Mouse (Mus musculus): ENCODE data around the gene Ssx2ip. TPM values are rescaled to one million over a fixed set of nuclear protein-coding genes. Genes with fewer than 3 reads are reported as not detected.

Ssx2ip gene
- polyA plus RNA-seq, 1 experiment from 2014 or later = 18.9 TPM

GRCm38 (mm10) chr3:146444880-146445279 lies 40.4 kb downstream of the Ssx2ip start:
- 96% methylated on average over 7 of the region's 7 CpGs for WGBS
- Histone ChIP-seq H3K9ac (replicated peaks; ENCODE audit: low read length) (no peak overlapping the region), H3K27me3 (ENCODE audit: control insufficient read depth, insufficient read depth, low read length) (no peaks in the 10 kb centered on the region), H3K4me1 (ENCODE audit: control insufficient read depth, insufficient read depth, low read length) (no peaks in the 10 kb centered on the region), H3K9me3 (ENCODE audit: control insufficient read depth, low read length) (no peaks in the 10 kb centered on the region), H3K27ac (replicated peaks; ENCODE audit: low read depth, low read length) (no peak overlapping the region), H3K36me3 (ENCODE audit: control insufficient read depth, insufficient read depth, low read length) (peaks cover 21% of the 10 kb centered on the region), H3K4me2 (ENCODE audit: low read length) (no peak overlapping the region), H3K4me3 (replicated peaks; ENCODE audit: low read depth, low read length) (no peak overlapping the region)
- DNase-seq = no peak
- no peak for ATAC-seq (ENCODE audit: low FRiP score, low TSS enrichment)

DNA sequence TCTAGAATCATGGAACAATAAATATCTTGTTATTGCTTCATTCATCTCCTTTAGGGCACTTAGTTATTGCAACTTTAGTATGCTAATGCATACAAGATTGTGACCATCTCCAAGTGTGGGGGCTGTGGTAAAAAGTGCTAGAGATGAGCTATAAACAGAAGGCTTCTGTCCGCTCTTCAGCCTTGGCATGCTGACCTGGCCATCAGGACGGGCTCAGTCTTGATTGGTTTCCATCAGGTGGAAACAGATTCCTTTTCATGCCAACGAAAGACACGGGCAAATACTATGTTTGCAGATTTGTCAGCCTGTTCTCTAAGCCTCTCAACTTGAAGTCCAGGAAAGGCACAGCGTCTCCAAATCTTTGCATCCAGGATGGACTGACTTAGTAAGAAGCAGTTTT lies 42.7 kb downstream of the Ssx2ip start:
- ATAC-seq (ENCODE audit: low FRiP score, low TSS enrichment) (no peak), DNase-seq (no peak)
- H3K27me3 ChIP-seq (ENCODE audit: control insufficient read depth, insufficient read depth, low read length) = no peaks in the 10 kb centered on the region
- no peaks in the 10 kb centered on the region for H3K9me3 ChIP-seq (ENCODE audit: control insufficient read depth, low read length)
- 95% methylated on average over 5 of the region's 5 CpGs for whole genome bisulfite sequencing
- no peaks in the 10 kb centered on the region for H3K4me1 ChIP-seq (ENCODE audit: control insufficient read depth, insufficient read depth, low read length)
- H3K27ac ChIP-seq (replicated peaks; ENCODE audit: low read depth, low read length) = no peak overlapping the region
- H3K4me3 ChIP-seq (replicated peaks; ENCODE audit: low read depth, low read length) = no peak overlapping the region
- H3K4me2 ChIP-seq (ENCODE audit: low read length) = no peak overlapping the region
- H3K36me3 ChIP-seq (ENCODE audit: control insufficient read depth, insufficient read depth, low read length) = peaks cover 5% of the 10 kb centered on the region; the same call in 1 of the 2 replicates
- no peak overlapping the region for H3K9ac ChIP-seq (replicated peaks; ENCODE audit: low read length)

DNA sequence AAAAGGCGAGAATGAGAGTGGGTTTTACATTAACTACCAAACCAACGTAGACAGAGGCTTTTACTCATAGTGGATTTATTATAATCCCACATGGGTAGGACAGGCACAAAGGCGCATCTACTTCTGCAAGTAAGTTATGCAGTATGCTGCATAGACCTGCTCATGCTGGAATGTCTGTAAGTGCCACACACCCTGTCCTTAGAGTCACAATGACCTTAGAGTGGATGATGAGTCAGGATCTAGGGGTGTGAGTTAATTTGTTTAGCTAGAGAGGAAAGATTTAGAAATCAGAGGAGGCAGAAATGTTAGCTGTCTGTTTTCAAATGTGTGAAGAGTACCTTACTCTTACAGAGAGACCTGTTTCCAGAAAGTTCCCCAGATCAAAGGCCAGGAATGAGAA lies 43.2 kb downstream of the Ssx2ip start:
- 91% methylated on average over 3 of the region's 3 CpGs for WGBS
- no peak for ATAC-seq (ENCODE audit: low FRiP score, low TSS enrichment)

DNA sequence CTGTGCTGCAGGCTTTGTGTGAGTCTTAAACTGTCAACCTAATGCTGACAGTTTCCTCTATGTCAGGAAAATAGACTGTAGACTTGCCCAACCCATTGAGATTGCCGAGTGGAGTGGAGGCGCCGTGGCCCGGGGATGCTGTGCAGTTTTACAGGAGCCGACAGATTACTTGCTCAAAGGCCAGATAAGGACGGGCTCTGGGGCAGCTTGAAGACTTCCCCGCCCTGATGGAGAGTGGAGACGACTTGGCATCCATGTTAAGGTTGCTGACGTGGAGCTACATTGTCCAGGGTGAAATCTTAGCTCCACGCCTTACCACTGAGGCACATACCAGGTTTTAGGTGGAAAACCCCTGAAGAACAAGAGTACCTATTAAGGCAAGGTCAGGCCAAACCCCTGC lies 43.9 kb downstream of the Ssx2ip start:
- Histone ChIP-seq H3K4me2 (ENCODE audit: low read length) (no peak overlapping the region), H3K36me3 (ENCODE audit: control insufficient read depth, insufficient read depth, low read length) (0 out of 2 replicates have a peak, but pooled peaks cover 4% of the 10 kb centered on the region), H3K9ac (replicated peaks; ENCODE audit: low read length) (no peak overlapping the region), H3K4me3 (replicated peaks; ENCODE audit: low read depth, low read length) (no peak overlapping the region), H3K27me3 (ENCODE audit: control insufficient read depth, insufficient read depth, low read length) (no peaks in the 10 kb centered on the region), H3K9me3 (ENCODE audit: control insufficient read depth, low read length) (no peaks in the 10 kb centered on the region), H3K4me1 (ENCODE audit: control insufficient read depth, insufficient read depth, low read length) (no peaks in the 10 kb centered on the region), H3K27ac (replicated peaks; ENCODE audit: low read depth, low read length) (no peak overlapping the region)
- no peak for ATAC-seq (ENCODE audit: low FRiP score, low TSS enrichment)
- WGBS = 90% methylated on average over 10 of the region's 10 CpGs
- no peak for DNase-seq

More for the DNA sequence above, 43.2 kb downstream of the Ssx2ip start:
- H3K9me3 ChIP-seq (ENCODE audit: control insufficient read depth, low read length) = no peaks in the 10 kb centered on the region
- H3K27me3 ChIP-seq (ENCODE audit: control insufficient read depth, insufficient read depth, low read length) = no peaks in the 10 kb centered on the region
- H3K27ac ChIP-seq (replicated peaks; ENCODE audit: low read depth, low read length) = no peak overlapping the region
- H3K4me3 ChIP-seq (replicated peaks; ENCODE audit: low read depth, low read length) = no peak overlapping the region
- H3K4me1 ChIP-seq (ENCODE audit: control insufficient read depth, insufficient read depth, low read length) = no peaks in the 10 kb centered on the region
- no peak overlapping the region for H3K9ac ChIP-seq (replicated peaks; ENCODE audit: low read length)
- no peak for DNase-seq
- no peak overlapping the region for H3K4me2 ChIP-seq (ENCODE audit: low read length)
- 0 out of 2 replicates have a peak, but pooled peaks cover 4% of the 10 kb centered on the region for H3K36me3 ChIP-seq (ENCODE audit: control insufficient read depth, insufficient read depth, low read length)

DNA sequence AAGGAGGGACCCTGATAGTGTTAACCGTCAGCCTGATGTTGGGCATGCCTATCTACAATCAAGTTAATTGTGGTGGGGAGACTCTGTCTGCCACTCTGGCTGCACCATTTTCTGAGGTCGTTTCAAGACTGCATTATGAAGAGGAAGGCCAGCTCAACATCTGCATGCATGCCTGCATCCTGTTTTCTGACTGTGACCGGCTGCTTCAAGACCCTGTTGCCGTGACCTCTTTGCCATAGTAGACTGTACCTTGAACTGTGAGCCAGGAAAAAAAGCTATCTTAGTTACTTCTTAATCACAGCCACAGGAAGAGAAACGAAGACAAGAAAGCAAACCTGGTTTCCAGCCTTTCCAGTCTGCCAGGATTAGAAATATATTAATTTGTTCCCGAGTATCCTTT lies 44.5 kb downstream of the Ssx2ip start:
- Histone ChIP-seq H3K27me3 (ENCODE audit: control insufficient read depth, insufficient read depth, low read length) (no peaks in the 10 kb centered on the region), H3K4me3 (replicated peaks; ENCODE audit: low read depth, low read length) (no peak overlapping the region), H3K4me2 (ENCODE audit: low read length) (no peak overlapping the region), H3K36me3 (ENCODE audit: control insufficient read depth, insufficient read depth, low read length) (0 out of 2 replicates have a peak, but pooled peaks cover 4% of the 10 kb centered on the region), H3K9ac (replicated peaks; ENCODE audit: low read length) (no peak overlapping the region), H3K27ac (replicated peaks; ENCODE audit: low read depth, low read length) (no peak overlapping the region), H3K4me1 (ENCODE audit: control insufficient read depth, insufficient read depth, low read length) (no peaks in the 10 kb centered on the region), H3K9me3 (ENCODE audit: control insufficient read depth, low read length) (no peaks in the 10 kb centered on the region)
- ATAC-seq (ENCODE audit: low FRiP score, low TSS enrichment) = no peak
- DNase-seq = no peak
- WGBS = 83% methylated on average over 6 of the region's 6 CpGs

DNA sequence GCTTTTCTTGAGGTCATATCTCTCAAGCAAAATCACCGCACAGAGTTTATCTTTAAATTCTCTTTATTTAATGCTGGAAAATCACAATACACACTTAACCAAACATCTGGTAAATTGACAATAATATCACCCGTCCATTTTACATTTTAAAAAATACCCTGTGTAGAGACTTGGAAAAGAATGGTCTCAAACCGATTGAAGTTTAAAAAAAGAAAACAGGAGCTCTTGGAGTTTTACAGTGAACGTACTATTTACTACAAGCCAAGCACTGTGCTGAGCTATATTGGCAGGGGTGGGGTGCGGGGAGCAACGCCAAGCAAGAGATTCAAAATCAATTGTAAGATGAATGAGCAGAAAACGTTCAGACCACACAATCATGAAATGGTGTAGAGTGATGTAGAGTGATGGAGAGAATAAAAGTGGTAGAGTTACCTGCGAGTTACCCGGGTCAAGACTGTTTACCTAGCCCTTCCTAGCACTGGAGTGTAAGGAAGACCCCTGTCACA lies 45.4 kb downstream of the Ssx2ip start, which contains the start of gene Ctbs:
Gene Ctbs (plus strand): TSS at position 51 of the 506 bp plus-strand sequence.
- H3K4me1 ChIP-seq (ENCODE audit: control insufficient read depth, insufficient read depth, low read length) = no peaks in the 10 kb centered on the region
- peak within 1 kb of the TSS; percentile 66 for H3K4me2 ChIP-seq (ENCODE audit: low read length)
- peak within 1 kb of the TSS; percentile 52 for H3K9ac ChIP-seq (replicated peaks; ENCODE audit: low read length)
- no peaks in the 10 kb centered on the region for H3K27me3 ChIP-seq (ENCODE audit: control insufficient read depth, insufficient read depth, low read length)
- H3K36me3 ChIP-seq (ENCODE audit: control insufficient read depth, insufficient read depth, low read length) = 0 out of 2 replicates have a peak, but pooled peaks cover 4% of the 10 kb centered on the region
- ATAC-seq (ENCODE audit: low FRiP score, low TSS enrichment) (no peak), DNase-seq (no peak)
- H3K4me3 ChIP-seq (replicated peaks; ENCODE audit: low read depth, low read length) = peak within 1 kb of the TSS; percentile 47
- 52% methylated on average over 9 of the region's 9 CpGs for WGBS
- no peaks in the 10 kb centered on the region for H3K9me3 ChIP-seq (ENCODE audit: control insufficient read depth, low read length)
- H3K27ac ChIP-seq (replicated peaks; ENCODE audit: low read depth, low read length) = peak within 1 kb of the TSS; percentile 68

GRCm38 (mm10) chr3:146450371-146450841 lies 46.0 kb downstream of the Ssx2ip start:
- Histone ChIP-seq H3K27me3 (ENCODE audit: control insufficient read depth, insufficient read depth, low read length) (no peaks in the 10 kb centered on the region), H3K27ac (replicated peaks; ENCODE audit: low read depth, low read length) (peak overlapping the region; percentile 68), H3K9me3 (ENCODE audit: control insufficient read depth, low read length) (no peaks in the 10 kb centered on the region), H3K36me3 (ENCODE audit: control insufficient read depth, insufficient read depth, low read length) (0 out of 2 replicates have a peak, but pooled peaks cover 4% of the 10 kb centered on the region), H3K9ac (replicated peaks; ENCODE audit: low read length) (peak overlapping the region; percentile 52), H3K4me3 (replicated peaks; ENCODE audit: low read depth, low read length) (peak overlapping the region; percentile 47), H3K4me1 (ENCODE audit: control insufficient read depth, insufficient read depth, low read length) (no peaks in the 10 kb centered on the region), H3K4me2 (ENCODE audit: low read length) (peak overlapping the region; percentile 66)
- ATAC-seq (ENCODE audit: low FRiP score, low TSS enrichment) (peak; percentile 99), DNase-seq (peak; percentile 94)
- WGBS = under 1% methylated on average over 29 of the region's 29 CpGs

DNA sequence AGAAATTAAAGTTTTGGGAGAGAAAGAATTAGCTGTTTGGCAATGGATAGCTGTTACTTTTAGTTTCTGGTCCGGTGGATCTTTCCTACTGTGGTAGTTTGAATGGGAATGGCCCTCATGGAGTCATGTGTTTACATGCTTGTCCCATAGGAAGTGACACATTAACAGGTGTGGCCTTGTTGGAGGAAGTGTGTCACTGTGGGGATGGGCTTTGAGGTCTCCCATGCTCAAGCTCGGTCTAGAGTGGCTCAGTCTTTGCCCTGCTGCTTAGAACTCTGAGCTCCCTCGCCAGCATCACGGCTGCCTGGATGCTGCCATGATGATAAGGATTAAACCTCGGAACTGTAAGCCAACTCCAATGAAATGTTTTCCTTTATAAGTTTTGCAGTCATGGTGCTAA lies 46.9 kb downstream of the Ssx2ip start:
- peak; percentile 2 for DNase-seq
- no peak overlapping the region for H3K4me3 ChIP-seq (replicated peaks; ENCODE audit: low read depth, low read length)
- H3K27me3 ChIP-seq (ENCODE audit: control insufficient read depth, insufficient read depth, low read length) = no peaks in the 10 kb centered on the region
- H3K4me2 ChIP-seq (ENCODE audit: low read length) = no peak overlapping the region
- no peaks in the 10 kb centered on the region for H3K4me1 ChIP-seq (ENCODE audit: control insufficient read depth, insufficient read depth, low read length)
- no peak overlapping the region for H3K9ac ChIP-seq (replicated peaks; ENCODE audit: low read length)
- H3K27ac ChIP-seq (replicated peaks; ENCODE audit: low read depth, low read length) = no peak overlapping the region
- H3K9me3 ChIP-seq (ENCODE audit: control insufficient read depth, low read length) = no peaks in the 10 kb centered on the region
- WGBS = 63% methylated on average over 5 of the region's 5 CpGs
- no peak for ATAC-seq (ENCODE audit: low FRiP score, low TSS enrichment)
- H3K36me3 ChIP-seq (ENCODE audit: control insufficient read depth, insufficient read depth, low read length) = no peaks in the 10 kb centered on the region

DNA sequence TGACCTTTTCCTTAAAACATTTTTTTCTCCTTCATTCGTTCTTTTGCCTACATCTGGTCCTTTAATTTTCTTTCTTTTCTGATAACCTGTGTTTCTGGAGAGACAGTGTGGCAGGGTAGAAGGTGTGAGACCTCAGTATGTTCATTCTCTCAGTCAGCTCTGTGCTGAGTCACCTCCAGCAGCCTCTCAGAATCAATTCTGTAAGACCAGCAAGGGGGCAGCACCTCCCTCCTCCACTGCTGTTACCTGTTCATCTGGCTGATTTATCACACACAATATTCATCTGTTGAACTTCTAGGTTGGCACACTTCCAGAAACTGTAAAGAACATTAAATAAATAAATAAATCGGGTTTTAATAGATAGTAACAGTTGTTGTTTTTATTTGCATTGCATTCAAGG lies 58.5 kb downstream of the Ssx2ip start:
- no peaks in the 10 kb centered on the region for H3K9me3 ChIP-seq (ENCODE audit: control insufficient read depth, low read length)
- H3K4me2 ChIP-seq (ENCODE audit: low read length) = no peak overlapping the region
- WGBS = 72% methylated on average over 2 of the region's 2 CpGs
- DNase-seq (no peak), ATAC-seq (ENCODE audit: low FRiP score, low TSS enrichment) (no peak)
- no peak overlapping the region for H3K4me3 ChIP-seq (replicated peaks; ENCODE audit: low read depth, low read length)
- no peaks in the 10 kb centered on the region for H3K4me1 ChIP-seq (ENCODE audit: control insufficient read depth, insufficient read depth, low read length)
- no peaks in the 10 kb centered on the region for H3K36me3 ChIP-seq (ENCODE audit: control insufficient read depth, insufficient read depth, low read length)
- H3K27ac ChIP-seq (replicated peaks; ENCODE audit: low read depth, low read length) = no peak overlapping the region
- no peak overlapping the region for H3K9ac ChIP-seq (replicated peaks; ENCODE audit: low read length)
- no peaks in the 10 kb centered on the region for H3K27me3 ChIP-seq (ENCODE audit: control insufficient read depth, insufficient read depth, low read length)
